Mouse (Mus musculus) liver, embryonic 11.5 days (tissue): ENCODE data around the gene Cdc37l1. TPM values are rescaled to one million over a fixed set of nuclear protein-coding genes. Genes with fewer than 3 reads are reported as not detected.

ENCODE experiments used
- ATAC-seq: fragments of 200-750 bp; cut with Nextera tagmentation; replicated peaks from 2 replicates; pipeline ENCODE4 v1.8.0; 2017; ENCODE audit warnings: moderate number of reproducible peaks, mild to moderate bottlenecking, moderate TSS enrichment, moderate library complexity; ENCODE audit not compliant: low FRiP score
- DNase-seq: peaks from one replicate; pipeline ENCODE4 v3.0.0-alpha.2; 2017; ENCODE audit warnings: low spot score
- H3K27ac ChIP-seq: fragments of 300-500 bp; sonication (generic); 2 replicates; pipeline ENCODE4 v1.5.1; 2014; ENCODE audit warnings: mild to moderate bottlenecking, low read depth, low read length, control low read depth
- H3K27me3 ChIP-seq: fragments of 300-500 bp; sonication (generic); replicated peaks from 2 replicates; pipeline ENCODE4 v1.6.1; 2014; ENCODE audit warnings: low read length, mixed read lengths; ENCODE audit not compliant: control insufficient read depth, insufficient read depth
- H3K36me3 ChIP-seq: fragments of 300-500 bp; sonication (generic); 2 replicates; pipeline ENCODE4 v1.6.1; 2014; ENCODE audit warnings: mild to moderate bottlenecking, low read length, moderate library complexity, mixed read lengths; ENCODE audit not compliant: control insufficient read depth, insufficient read depth
- H3K4me1 ChIP-seq: fragments of 300-500 bp; sonication (generic); replicated peaks from 2 replicates; pipeline ENCODE4 v1.6.1; 2014; ENCODE audit warnings: low read length, mixed read lengths; ENCODE audit not compliant: control insufficient read depth, insufficient read depth
- H3K4me2 ChIP-seq: fragments of 300-500 bp; sonication (generic); 2 replicates; pipeline ENCODE4 v1.6.1; 2014; ENCODE audit warnings: mild to moderate bottlenecking, control low read depth, moderate library complexity
- H3K4me3 ChIP-seq: fragments of 300-500 bp; sonication (generic); 2 replicates; pipeline ENCODE4 v1.5.1; 2014; ENCODE audit warnings: low read depth, low read length, control low read depth
- H3K9ac ChIP-seq: fragments of 300-500 bp; sonication (generic); 2 replicates; pipeline ENCODE4 v1.6.1; 2014; ENCODE audit warnings: low read depth, low read length, control low read depth
- H3K9me3 ChIP-seq: fragments of 300-500 bp; sonication (generic); 2 replicates; pipeline ENCODE4 v1.6.1; 2016; ENCODE audit warnings: low read length, inconsistent platforms, mixed read lengths; ENCODE audit not compliant: control insufficient read depth
- WGBS: fragments of 180-500 bp; shearing (Covaris S2); extraction: QIAGEN DNeasy Blood & Tissue Kit; methylation state at CpG from one replicate; pipeline ENCODE4 v1.1.7; 2014; 5-methylcytosine and 5-hydroxymethylcytosine counted together
- polyA plus RNA-seq: library from polyadenylated mRNA; unstranded; fragments of >200 nt; fragmentation: Nextera tagmentation; extraction: Ambion mirVana; gene quantifications from 2 replicates; pipeline ENCODE4 v1.2.1, GENCODE M21; 2014

Cdc37l1 gene
- polyA plus RNA-seq, 1 experiment from 2014 or later: 27.9 TPM

- H3K4me3 ChIP-seq: no peak overlapping the region
- H3K27me3 ChIP-seq: no peaks in the 10 kb centered on the region
- H3K4me1 ChIP-seq: no peaks in the 10 kb centered on the region
- DNase-seq: no peak
- WGBS: 66% methylated on average over 5 of the region's 5 CpGs
- no peak overlapping the region for H3K9ac ChIP-seq
- no peak overlapping the region for H3K4me2 ChIP-seq
- H3K9me3 ChIP-seq: no peaks in the 10 kb centered on the region
- H3K27ac ChIP-seq: no peak overlapping the region
- ATAC-seq: no peak
- H3K36me3 ChIP-seq: no peaks in the 10 kb centered on the region
These were observed 68.6 kb downstream of the Cdc37l1 start for GRCm38 (mm10) chr19:29058741-29059140.

DNA sequence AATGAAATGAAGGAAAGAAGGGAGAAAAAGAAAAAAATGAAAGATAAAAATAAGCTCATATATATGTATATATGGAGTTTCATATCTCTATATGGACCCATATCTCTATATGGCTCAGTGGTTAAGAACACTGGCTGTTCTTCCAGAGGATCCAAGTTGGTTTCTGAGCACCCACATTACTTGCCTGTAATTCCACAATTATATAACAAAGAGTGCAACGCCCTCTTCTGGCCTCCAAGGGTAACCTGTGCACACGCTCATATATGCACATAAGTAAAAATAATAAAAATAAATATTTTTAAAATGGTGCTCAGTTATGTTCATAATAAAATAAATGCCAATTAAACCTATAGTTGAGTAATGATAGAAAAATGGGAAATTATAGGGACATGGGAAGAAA lies 69.5 kb downstream of the Cdc37l1 start:
- Histone ChIP-seq H3K4me3 (no peak overlapping the region), H3K4me2 (no peak overlapping the region), H3K4me1 (no peaks in the 10 kb centered on the region; the same call in 1 of the 2 replicates), H3K27ac (no peak overlapping the region), H3K27me3 (no peaks in the 10 kb centered on the region), H3K9me3 (no peaks in the 10 kb centered on the region), H3K9ac (no peak overlapping the region), H3K36me3 (no peaks in the 10 kb centered on the region)
- ATAC-seq (no peak), DNase-seq (no peak)
- WGBS: 81% methylated on average over 2 of the region's 2 CpGs

GRCm38 (mm10) chr19:29060299-29060698 lies 70.1 kb downstream of the Cdc37l1 start:
- H3K4me1 ChIP-seq: peaks cover 2% of the 10 kb centered on the region
- no peak overlapping the region for H3K9ac ChIP-seq
- H3K27ac ChIP-seq: no peak overlapping the region
- ATAC-seq: no peak
- 64% methylated on average over 6 of the region's 6 CpGs for WGBS
- H3K9me3 ChIP-seq: no peaks in the 10 kb centered on the region
- H3K27me3 ChIP-seq: no peaks in the 10 kb centered on the region
- no peak overlapping the region for H3K4me3 ChIP-seq
- no peak overlapping the region for H3K4me2 ChIP-seq
- H3K36me3 ChIP-seq: no peaks in the 10 kb centered on the region
- DNase-seq: no peak

GRCm38 (mm10) chr19:29063009-29063408 lies 72.9 kb downstream of the Cdc37l1 start:
- ATAC-seq (no peak), DNase-seq (no peak)
- H3K4me1 ChIP-seq: peaks cover 16% of the 10 kb centered on the region
- no peak overlapping the region; the same call in 1 of the 2 replicates for H3K27ac ChIP-seq
- H3K9ac ChIP-seq: no peak overlapping the region
- H3K27me3 ChIP-seq: no peaks in the 10 kb centered on the region
- H3K4me2 ChIP-seq: no peak overlapping the region
- H3K4me3 ChIP-seq: no peak overlapping the region
- no peaks in the 10 kb centered on the region for H3K9me3 ChIP-seq
- H3K36me3 ChIP-seq: no peaks in the 10 kb centered on the region
- WGBS: 86% methylated on average over 5 of the region's 5 CpGs

- ATAC-seq (peak; percentile 62), DNase-seq (peak; percentile 94)
- 13% methylated on average over 18 of the region's 18 CpGs for WGBS
- Histone ChIP-seq H3K27ac (peak overlapping the region; percentile 79), H3K9ac (peak overlapping the region; percentile 58), H3K27me3 (no peaks in the 10 kb centered on the region), H3K4me1 (peaks cover 17% of the 10 kb centered on the region), H3K4me2 (peak overlapping the region; percentile 60), H3K4me3 (peak overlapping the region; percentile 28), H3K9me3 (no peaks in the 10 kb centered on the region), H3K36me3 (no peaks in the 10 kb centered on the region)
These were observed 73.6 kb downstream of the Cdc37l1 start for GRCm38 (mm10) chr19:29063577-29064363.

GRCm38 (mm10) chr19:29064451-29065102 lies 74.4 kb downstream of the Cdc37l1 start:
- Histone ChIP-seq H3K27ac (peak overlapping the region; percentile 79), H3K4me3 (peak overlapping the region; percentile 24; the same call in 1 of the 2 replicates), H3K4me2 (peak overlapping the region; percentile 60), H3K4me1 (peaks cover 23% of the 10 kb centered on the region), H3K9me3 (no peaks in the 10 kb centered on the region), H3K9ac (peak overlapping the region; percentile 58), H3K27me3 (no peaks in the 10 kb centered on the region), H3K36me3 (no peaks in the 10 kb centered on the region)
- DNase-seq (peak; percentile 78), ATAC-seq (peak; percentile 92)
- WGBS: 32% methylated on average over 9 of the region's 9 CpGs

DNA sequence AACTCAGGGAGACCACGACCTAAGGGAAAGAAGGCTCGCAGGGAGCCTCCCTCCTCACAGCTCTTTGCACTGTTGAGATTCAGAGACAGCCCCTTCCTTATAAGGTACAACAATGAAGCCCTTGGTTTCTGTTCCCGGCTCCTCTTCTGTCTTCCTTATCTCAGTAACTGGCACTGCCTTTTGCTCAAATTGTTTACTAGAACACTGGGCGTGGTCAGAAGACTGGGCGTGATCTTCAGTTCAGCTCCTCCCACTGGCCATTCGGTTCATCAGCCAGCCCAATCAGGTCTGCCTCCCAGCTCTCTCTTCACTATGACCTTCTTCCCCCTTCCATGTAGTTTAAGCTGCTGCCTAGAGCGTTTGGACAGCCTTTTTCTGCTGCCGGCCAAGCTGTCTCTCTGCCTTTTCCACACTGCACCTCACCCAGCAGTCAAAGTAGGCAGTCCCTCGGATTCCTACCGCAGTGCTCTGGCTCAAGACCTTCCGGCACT lies 76.9 kb downstream of the Cdc37l1 start:
- WGBS: 4% methylated on average over 11 of the region's 11 CpGs
- ATAC-seq (peak; percentile 78), DNase-seq (peak; percentile 76)
- Histone ChIP-seq H3K4me3 (peak overlapping the region; percentile 58), H3K27me3 (no peaks in the 10 kb centered on the region), H3K27ac (peak overlapping the region; percentile 87), H3K4me2 (peak overlapping the region; percentile 65), H3K9me3 (no peaks in the 10 kb centered on the region), H3K36me3 (no peaks in the 10 kb centered on the region), H3K4me1 (peaks cover 23% of the 10 kb centered on the region), H3K9ac (peak overlapping the region; percentile 67)

DNA sequence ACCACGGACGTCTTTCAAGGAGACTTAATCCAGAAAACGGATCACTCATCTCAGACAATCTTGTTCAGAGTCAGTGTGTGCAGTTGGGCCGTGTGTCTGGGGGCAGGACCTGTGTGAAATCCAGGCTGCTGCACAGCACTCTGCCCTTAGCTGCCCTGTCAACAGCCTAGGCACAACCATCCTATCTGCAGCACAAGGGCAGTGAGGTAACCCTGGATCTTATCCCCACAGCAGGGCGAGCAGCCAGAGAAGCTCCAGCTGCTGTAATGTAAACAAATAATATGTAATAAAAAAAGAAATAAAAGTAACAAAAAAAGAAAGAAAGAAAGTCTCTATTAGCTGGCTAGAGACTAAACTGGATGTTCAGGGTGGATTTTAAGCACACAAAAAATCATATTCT lies 79.0 kb downstream of the Cdc37l1 start:
- ATAC-seq: no peak
- Histone ChIP-seq H3K9ac (no peak overlapping the region), H3K4me2 (peak overlapping the region; percentile 65), H3K4me3 (no peak overlapping the region), H3K36me3 (no peaks in the 10 kb centered on the region), H3K9me3 (no peaks in the 10 kb centered on the region), H3K4me1 (peaks cover 23% of the 10 kb centered on the region), H3K27me3 (no peaks in the 10 kb centered on the region), H3K27ac (peak overlapping the region; percentile 51)
- 74% methylated on average over 5 of the region's 5 CpGs for WGBS
- no peak for DNase-seq
